ENCODE assay signal across 8 mouse cellular contexts in the genomic region with DNA sequence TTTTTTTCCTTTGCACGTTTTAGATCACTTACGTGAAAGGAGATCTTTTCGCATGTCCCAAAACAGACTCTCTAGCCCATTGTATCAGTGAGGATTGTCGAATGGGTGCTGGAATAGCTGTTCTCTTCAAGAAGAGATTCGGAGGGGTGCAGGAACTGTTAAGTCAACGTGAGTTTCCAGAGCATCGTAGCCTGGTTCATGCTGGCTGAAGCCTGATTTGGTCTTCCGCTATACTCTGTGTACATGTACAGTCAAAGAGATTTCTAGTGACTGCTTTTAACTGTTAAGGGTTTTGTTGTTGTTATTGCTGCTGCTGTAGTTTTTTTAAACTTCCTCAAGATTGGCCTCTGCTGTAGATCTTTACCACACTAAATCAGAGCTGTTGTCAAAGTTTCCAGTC. TPM values are rescaled to one million over a fixed set of nuclear protein-coding genes. Genes with fewer than 3 reads are reported as not detected.
A peak's percentile ranks its signal among the peaks of the same experiment; 100 is the strongest.
DNase-seq lines count a peak whose midpoint lies in the region; ATAC-seq and TF ChIP-seq lines count a peak whose summit lies in the region.

No protein-coding gene starts in this region.

- H3K36me3 ChIP-seq in kidney, embryonic 14.5 days (ENCODE audit: control insufficient read depth, insufficient read depth, low read length), result peaks cover 25% of the 10 kb centered on the region
- peaks cover 22% of the 10 kb centered on the region for H3K36me3 ChIP-seq in hindbrain, embryonic 13.5 days
- H3K36me3 ChIP-seq in midbrain, embryonic 14.5 days (ENCODE audit: control insufficient read depth, insufficient read depth, low read length), result peaks cover 23% of the 10 kb centered on the region

- no peak for ATAC-seq in kidney, embryonic 14.5 days (ENCODE audit: low FRiP score, low TSS enrichment)
- ATAC-seq in hindbrain, embryonic 13.5 days (ENCODE audit: low FRiP score), result no peak
- ATAC-seq in midbrain, embryonic 14.5 days (ENCODE audit: low FRiP score, low TSS enrichment), result no peak
- ATAC-seq in megakaryocyte progenitor cell, adult 5-6 weeks (replicated peaks; ENCODE audit: poor library complexity), result no peak

- peak overlapping the region; percentile 85 for H3K9ac ChIP-seq in kidney, embryonic 14.5 days (ENCODE audit: low read depth, low read length)
- H3K9ac ChIP-seq in hindbrain, embryonic 13.5 days, result peak overlapping the region; percentile 84
- peak overlapping the region; percentile 64; the same call in 1 of the 2 replicates for H3K9ac ChIP-seq in midbrain, embryonic 14.5 days (replicated peaks; ENCODE audit: low read length)

- whole genome bisulfite sequencing in kidney, embryonic 14.5 days, result 46% methylated on average over 8 of the region's 8 CpGs
- WGBS in bone marrow, adult 2 months, result 44% methylated on average over 8 of the region's 8 CpGs
- WGBS in hindbrain, embryonic 13.5 days, result 60% methylated on average over 8 of the region's 8 CpGs
- 54% methylated on average over 8 of the region's 8 CpGs for WGBS in midbrain, embryonic 14.5 days

- peak overlapping the region; percentile 100 for H3K27ac ChIP-seq in kidney, embryonic 14.5 days (ENCODE audit: low read depth, low read length)
- no peak overlapping the region for H3K27ac ChIP-seq in bone marrow, adult 2 months (ENCODE audit: control insufficient read depth, insufficient read depth, low read depth, low read length, poor library complexity)
- H3K27ac ChIP-seq in hindbrain, embryonic 13.5 days, result peak overlapping the region; percentile 97; the same call in 1 of the 2 replicates
- H3K27ac ChIP-seq in midbrain, embryonic 14.5 days (replicated peaks; ENCODE audit: low read depth, low read length), result peak overlapping the region; percentile 100

- H3K4me3 ChIP-seq in kidney, embryonic 14.5 days (ENCODE audit: low read length), result peak overlapping the region; percentile 76
- peak overlapping the region; percentile 37 for H3K4me3 ChIP-seq in bone marrow, adult 2 months (replicated peaks; ENCODE audit: control insufficient read depth, low read depth, low read length)
- H3K4me3 ChIP-seq in hindbrain, embryonic 13.5 days, result peak overlapping the region; percentile 85
- H3K4me3 ChIP-seq in midbrain, embryonic 14.5 days (replicated peaks; ENCODE audit: low read depth, low read length), result peak overlapping the region; percentile 60

- TF ChIP-seq CTCF in bone marrow, adult 2 months (IDR thresholded peaks at IDR 0.05; ENCODE audit: control insufficient read depth, insufficient read depth, low read length), result no peak

- no peaks in the 10 kb centered on the region for H3K9me3 ChIP-seq in kidney, embryonic 14.5 days (ENCODE audit: control insufficient read depth, low read length)
- no peaks in the 10 kb centered on the region for H3K9me3 ChIP-seq in hindbrain, embryonic 13.5 days
- no peaks in the 10 kb centered on the region for H3K9me3 ChIP-seq in midbrain, embryonic 14.5 days (ENCODE audit: control insufficient read depth, low read length)

- no peak for TF ChIP-seq POLR2A in bone marrow, adult 2 months (IDR thresholded peaks at IDR 0.05; ENCODE audit: borderline replicate concordance, control insufficient read depth, low read depth, low read length)

- H3K4me2 ChIP-seq in kidney, embryonic 14.5 days (replicated peaks; ENCODE audit: low read depth, low read length), result peak overlapping the region; percentile 71
- peak overlapping the region; percentile 75 for H3K4me2 ChIP-seq in hindbrain, embryonic 13.5 days
- peak overlapping the region; percentile 80 for H3K4me2 ChIP-seq in midbrain, embryonic 14.5 days (ENCODE audit: low read length)

- H3K27me3 ChIP-seq in kidney, embryonic 14.5 days (ENCODE audit: control insufficient read depth, insufficient read depth, low read length), result no peaks in the 10 kb centered on the region
- H3K27me3 ChIP-seq in hindbrain, embryonic 13.5 days, result no peaks in the 10 kb centered on the region
- no peaks in the 10 kb centered on the region for H3K27me3 ChIP-seq in midbrain, embryonic 14.5 days (ENCODE audit: control insufficient read depth, insufficient read depth, low read length)

- peaks cover 17% of the 10 kb centered on the region for H3K4me1 ChIP-seq in kidney, embryonic 14.5 days (ENCODE audit: control insufficient read depth, insufficient read depth, low read length)
- peaks cover 3% of the 10 kb centered on the region for H3K4me1 ChIP-seq in bone marrow, adult 2 months (ENCODE audit: control insufficient read depth, insufficient read depth, low read length)
- H3K4me1 ChIP-seq in hindbrain, embryonic 13.5 days (replicated peaks), result peaks cover 33% of the 10 kb centered on the region
- H3K4me1 ChIP-seq in midbrain, embryonic 14.5 days (ENCODE audit: control insufficient read depth, insufficient read depth, low read length), result peaks cover 22% of the 10 kb centered on the region

- DNase-seq in kidney, postnatal 10 days, result no peak
- DNase-seq in midbrain, embryonic 14.5 days, result no peak
- no peak for DNase-seq in layer of hippocampus, adult 9-10 months (ENCODE audit: low spot score)
- DNase-seq in yolk sac, embryonic 10.5 days (ENCODE audit: low spot score), result no peak

RNA-seq across cellular contexts. Expression of gene Oard1, which starts 1.4 kb away (rescaled TPM):
- polyA plus RNA-seq in kidney, embryonic 14.5 days (2014; fragmentation: Nextera tagmentation; extraction: Ambion mirVana), result 82.5 and 101 TPM in 2 replicates
- 36.6 and 44.1 TPM in 2 replicates for polyA plus RNA-seq in bone marrow, adult 2 months (2011; ENCODE audit: insufficient read depth, insufficient read length, low replicate concordance, missing spikeins)
- 45.1 and 47.1 TPM in 2 replicates for polyA plus RNA-seq in hindbrain, embryonic 13.5 days (2015; fragmentation: Nextera tagmentation; extraction: Ambion mirVana)
- polyA plus RNA-seq in midbrain, embryonic 14.5 days (2014; fragmentation: Nextera tagmentation; extraction: Ambion mirVana), result 41.9 and 49.2 TPM in 2 replicates
- 39.8 and 42.4 TPM in 2 replicates for total RNA-seq in megakaryocyte progenitor cell, adult 5-6 weeks (2015)
- 57.9 and 60.9 TPM in 2 replicates for total RNA-seq in megakaryocyte progenitor cell, adult 5-6 weeks (2017)

RNA-seq across cellular contexts. Expression of gene Nfya, which starts 1.5 kb away (rescaled TPM):
- polyA plus RNA-seq in kidney, embryonic 14.5 days (2014; fragmentation: Nextera tagmentation; extraction: Ambion mirVana), result 16.4 and 26.7 TPM in 2 replicates
- polyA plus RNA-seq in bone marrow, adult 2 months (2011; ENCODE audit: insufficient read depth, insufficient read length, low replicate concordance, missing spikeins), result 24.2 and 28.6 TPM in 2 replicates
- 13.2 and 13.8 TPM in 2 replicates for polyA plus RNA-seq in hindbrain, embryonic 13.5 days (2015; fragmentation: Nextera tagmentation; extraction: Ambion mirVana)
- polyA plus RNA-seq in midbrain, embryonic 14.5 days (2014; fragmentation: Nextera tagmentation; extraction: Ambion mirVana), result 14.2 and 16.5 TPM in 2 replicates
- 103 and 105 TPM in 2 replicates for total RNA-seq in megakaryocyte progenitor cell, adult 5-6 weeks (2015)
- total RNA-seq in megakaryocyte progenitor cell, adult 5-6 weeks (2017), result 34.4 and 38.0 TPM in 2 replicates

RNA-seq across cellular contexts. Expression of gene Apobec2, which starts 21.5 kb away (rescaled TPM):
- polyA plus RNA-seq in kidney, embryonic 14.5 days (2014; fragmentation: Nextera tagmentation; extraction: Ambion mirVana), result 0.69 and 0.89 TPM in 2 replicates
- polyA plus RNA-seq in bone marrow, adult 2 months (2011; ENCODE audit: insufficient read depth, insufficient read length, low replicate concordance, missing spikeins), result 0.92 TPM in 1 of 2 replicates, not detected in the other
- 0.67 and 0.81 TPM in 2 replicates for polyA plus RNA-seq in hindbrain, embryonic 13.5 days (2015; fragmentation: Nextera tagmentation; extraction: Ambion mirVana)
- polyA plus RNA-seq in midbrain, embryonic 14.5 days (2014; fragmentation: Nextera tagmentation; extraction: Ambion mirVana), result 0.26 and 0.29 TPM in 2 replicates
- total RNA-seq in megakaryocyte progenitor cell, adult 5-6 weeks (2015), result not detected in 2 replicates
- not detected in 2 replicates for total RNA-seq in megakaryocyte progenitor cell, adult 5-6 weeks (2017)

RNA-seq across cellular contexts. Expression of gene Tspo2, which starts 40.1 kb away (rescaled TPM):
- 1.9 TPM in 2 replicates for polyA plus RNA-seq in kidney, embryonic 14.5 days (2014; fragmentation: Nextera tagmentation; extraction: Ambion mirVana)
- 307 and 314 TPM in 2 replicates for polyA plus RNA-seq in bone marrow, adult 2 months (2011; ENCODE audit: insufficient read depth, insufficient read length, low replicate concordance, missing spikeins)
- polyA plus RNA-seq in hindbrain, embryonic 13.5 days (2015; fragmentation: Nextera tagmentation; extraction: Ambion mirVana), result 1.8 and 2.7 TPM in 2 replicates
- 2.5 and 4.6 TPM in 2 replicates for polyA plus RNA-seq in midbrain, embryonic 14.5 days (2014; fragmentation: Nextera tagmentation; extraction: Ambion mirVana)
- total RNA-seq in megakaryocyte progenitor cell, adult 5-6 weeks (2015), result 5.9 and 18.8 TPM in 2 replicates
- 4.2 and 6.8 TPM in 2 replicates for total RNA-seq in megakaryocyte progenitor cell, adult 5-6 weeks (2017)

RNA-seq across cellular contexts. Expression of gene Unc5cl, which starts 43.5 kb away (rescaled TPM):
- polyA plus RNA-seq in kidney, embryonic 14.5 days (2014; fragmentation: Nextera tagmentation; extraction: Ambion mirVana), result 3.5 and 4.7 TPM in 2 replicates
- polyA plus RNA-seq in bone marrow, adult 2 months (2011; ENCODE audit: insufficient read depth, insufficient read length, low replicate concordance, missing spikeins), result 4.3 and 4.7 TPM in 2 replicates
- polyA plus RNA-seq in hindbrain, embryonic 13.5 days (2015; fragmentation: Nextera tagmentation; extraction: Ambion mirVana), result 0.26 and 0.38 TPM in 2 replicates
- 0.22 and 0.53 TPM in 2 replicates for polyA plus RNA-seq in midbrain, embryonic 14.5 days (2014; fragmentation: Nextera tagmentation; extraction: Ambion mirVana)
- 0.42 and 0.66 TPM in 2 replicates for total RNA-seq in megakaryocyte progenitor cell, adult 5-6 weeks (2015)
- 0.79 and 3.6 TPM in 2 replicates for total RNA-seq in megakaryocyte progenitor cell, adult 5-6 weeks (2017)
